Mouse (Mus musculus) neural tube, embryonic 13.5 days (tissue): Measurements from ENCODE around the gene Slc6a6. TPM values are rescaled to one million over a fixed set of nuclear protein-coding genes. Genes with fewer than 3 reads are reported as not detected.

Experiments
- ATAC-seq: fragments of 200-750 bp; cut with Nextera tagmentation; 2 replicates; pipeline ENCODE4 v1.8.0; 2017; ENCODE audit warnings: low read depth, mild to moderate bottlenecking, moderate TSS enrichment, moderate library complexity
- H3K27ac ChIP-seq: fragments of 300-500 bp; sonication (generic); replicated peaks from 2 replicates; pipeline ENCODE4 v1.5.1; 2015; ENCODE audit warnings: moderate library complexity, mild to moderate bottlenecking, inconsistent platforms
- H3K27me3 ChIP-seq: fragments of 300-500 bp; sonication (generic); 2 replicates; pipeline ENCODE4 v1.6.1; 2015; ENCODE audit warnings: mild to moderate bottlenecking, inconsistent platforms
- H3K36me3 ChIP-seq: fragments of 300-500 bp; sonication (generic); 2 replicates; pipeline ENCODE4 v1.6.1; 2015; ENCODE audit warnings: mild to moderate bottlenecking, inconsistent platforms
- H3K4me1 ChIP-seq: fragments of 300-500 bp; sonication (generic); replicated peaks from 2 replicates; pipeline ENCODE4 v1.6.1; 2015; ENCODE audit warnings: inconsistent platforms
- H3K4me2 ChIP-seq: fragments of 300-500 bp; sonication (generic); 2 replicates; pipeline ENCODE4 v1.6.1; 2015; ENCODE audit warnings: inconsistent platforms, mild to moderate bottlenecking, moderate library complexity
- H3K4me3 ChIP-seq: fragments of 300-500 bp; sonication (generic); 2 replicates; pipeline ENCODE4 v1.5.1; 2015; ENCODE audit warnings: mild to moderate bottlenecking, inconsistent platforms
- H3K9ac ChIP-seq: fragments of 300-500 bp; sonication (generic); 2 replicates; pipeline ENCODE4 v1.6.1; 2015; ENCODE audit warnings: moderate library complexity, mild to moderate bottlenecking, inconsistent platforms
- H3K9me3 ChIP-seq: fragments of 300-500 bp; sonication (generic); 2 replicates; pipeline ENCODE4 v1.6.1; 2016; ENCODE audit warnings: inconsistent platforms
- WGBS: fragments of 180-500 bp; shearing (Covaris S2); methylation state at CpG from one replicate; pipeline ENCODE4 v1.1.7; 2015; 5-methylcytosine and 5-hydroxymethylcytosine counted together
- polyA plus RNA-seq: library from polyadenylated mRNA; unstranded; fragments of >200 nt; fragmentation: Nextera tagmentation; extraction: Ambion mirVana; gene quantifications from 2 replicates; pipeline ENCODE4 v1.2.1, GENCODE M21; 2015

The Slc6a6 gene
- polyA plus RNA-seq, 1 experiment from 2014 or later = 70.0 TPM

DNA sequence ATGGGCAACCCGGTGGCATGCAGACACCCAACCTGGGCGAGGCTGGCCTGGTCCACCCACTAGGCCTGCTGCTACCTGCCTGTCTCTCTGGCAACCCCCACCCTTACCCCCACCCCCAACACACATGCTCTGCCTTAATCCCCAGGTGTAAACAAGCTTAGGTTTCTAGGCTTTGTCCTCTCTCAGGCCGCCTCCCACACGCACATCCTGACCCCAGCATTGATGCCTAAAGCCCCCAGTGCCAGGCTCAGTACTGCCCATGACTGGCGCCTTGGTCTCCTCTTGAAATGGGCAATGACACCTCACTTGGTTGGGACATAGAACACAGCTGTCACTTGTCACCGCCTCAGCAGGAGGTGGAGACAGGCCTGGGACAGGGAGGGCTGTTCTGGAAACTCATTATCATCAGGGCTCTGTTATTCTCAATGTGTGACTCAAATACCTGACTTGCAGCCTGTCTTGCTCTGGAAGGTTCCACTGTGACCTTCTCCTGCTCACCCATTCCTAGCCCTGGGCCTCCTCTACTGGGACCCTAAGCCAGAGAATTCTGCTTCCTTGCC is 27.9 kb upstream of the Slc6a6 start:
- Histone ChIP-seq H3K27me3 (no peaks in the 10 kb centered on the region), H3K4me1 (peaks cover 6% of the 10 kb centered on the region; the same call in 1 of the 2 replicates), H3K4me3 (no peak overlapping the region), H3K36me3 (no peaks in the 10 kb centered on the region), H3K9me3 (no peaks in the 10 kb centered on the region), H3K4me2 (no peak overlapping the region), H3K27ac (no peak overlapping the region), H3K9ac (no peak overlapping the region)
- 72% methylated on average over 6 of the region's 6 CpGs for WGBS
- ATAC-seq = no peak

DNA sequence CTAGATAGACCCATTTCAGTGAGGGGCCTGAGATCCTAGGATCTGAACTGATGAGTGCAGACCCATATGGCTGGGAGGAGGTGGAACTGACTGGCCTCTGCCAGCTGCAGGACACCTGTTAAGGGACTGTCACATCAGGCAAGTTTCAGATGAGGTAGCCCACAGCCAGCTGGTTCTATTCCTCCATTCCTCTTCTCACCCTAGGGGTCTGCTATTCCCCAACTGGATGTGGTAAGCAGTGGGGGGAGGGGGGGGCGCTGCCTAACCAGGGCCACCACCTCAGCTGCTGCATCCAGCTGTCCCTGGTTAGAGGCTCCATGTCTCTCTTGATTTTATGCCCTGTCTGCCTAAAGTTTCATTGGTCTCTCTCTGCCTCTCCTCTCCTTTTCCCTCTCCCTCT is 25.6 kb upstream of the Slc6a6 start:
- Histone ChIP-seq H3K4me1 (peaks cover 6% of the 10 kb centered on the region; the same call in 1 of the 2 replicates), H3K27ac (no peak overlapping the region), H3K27me3 (no peaks in the 10 kb centered on the region), H3K4me3 (no peak overlapping the region), H3K9me3 (no peaks in the 10 kb centered on the region), H3K36me3 (no peaks in the 10 kb centered on the region), H3K4me2 (no peak overlapping the region), H3K9ac (no peak overlapping the region)
- WGBS = 50% methylated on average over 1 of the region's 1 CpGs
- no peak for ATAC-seq

- Histone ChIP-seq H3K9ac (no peak overlapping the region), H3K4me3 (no peak overlapping the region), H3K9me3 (no peaks in the 10 kb centered on the region), H3K27me3 (no peaks in the 10 kb centered on the region), H3K36me3 (no peaks in the 10 kb centered on the region), H3K4me2 (no peak overlapping the region), H3K27ac (no peak overlapping the region), H3K4me1 (peaks cover 6% of the 10 kb centered on the region; the same call in 1 of the 2 replicates)
- 53% methylated on average over 2 of the region's 2 CpGs for WGBS
- no peak for ATAC-seq
These were observed 23.9 kb upstream of the Slc6a6 start for GRCm38 (mm10) chr6:91659841-91660509.

GRCm38 (mm10) chr6:91662301-91662700 is 21.6 kb upstream of the Slc6a6 start:
- H3K36me3 ChIP-seq = no peaks in the 10 kb centered on the region
- H3K27me3 ChIP-seq = no peaks in the 10 kb centered on the region
- no peaks in the 10 kb centered on the region for H3K9me3 ChIP-seq
- H3K4me2 ChIP-seq = no peak overlapping the region
- H3K4me1 ChIP-seq = peaks cover 6% of the 10 kb centered on the region; the same call in 1 of the 2 replicates
- ATAC-seq = no peak
- no peak overlapping the region for H3K27ac ChIP-seq
- H3K9ac ChIP-seq = no peak overlapping the region
- WGBS = 82% methylated on average over 6 of the region's 6 CpGs
- H3K4me3 ChIP-seq = no peak overlapping the region

DNA sequence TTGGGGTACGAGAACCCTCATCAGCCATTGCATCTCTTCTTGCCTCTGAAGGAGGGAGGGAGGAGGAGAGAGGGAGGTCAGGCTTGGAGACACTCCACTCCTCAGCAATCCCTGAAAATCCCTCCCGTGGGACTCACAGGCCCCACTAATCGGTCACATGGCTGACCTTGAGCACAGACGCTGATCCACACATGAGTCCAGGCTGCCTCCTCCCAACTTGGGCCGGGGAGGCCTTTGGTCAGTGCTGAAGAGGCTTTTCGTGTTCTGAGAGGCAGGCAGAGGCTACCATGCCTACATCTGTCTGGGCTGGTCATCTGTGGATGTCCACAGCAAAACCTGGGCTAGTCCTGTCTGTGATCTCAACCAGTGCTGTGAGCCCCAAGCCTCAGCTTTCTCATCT is 20.2 kb upstream of the Slc6a6 start:
- 79% methylated on average over 6 of the region's 6 CpGs for whole genome bisulfite sequencing
- Histone ChIP-seq H3K27me3 (no peaks in the 10 kb centered on the region), H3K36me3 (no peaks in the 10 kb centered on the region), H3K4me2 (no peak overlapping the region), H3K9me3 (no peaks in the 10 kb centered on the region), H3K27ac (no peak overlapping the region), H3K9ac (no peak overlapping the region), H3K4me1 (peaks cover 6% of the 10 kb centered on the region; the same call in 1 of the 2 replicates), H3K4me3 (no peak overlapping the region)
- ATAC-seq = no peak

GRCm38 (mm10) chr6:91665267-91665666 is 18.6 kb upstream of the Slc6a6 start:
- H3K4me2 ChIP-seq = no peak overlapping the region
- H3K9ac ChIP-seq = no peak overlapping the region
- H3K9me3 ChIP-seq = no peaks in the 10 kb centered on the region
- H3K36me3 ChIP-seq = no peaks in the 10 kb centered on the region
- no peaks in the 10 kb centered on the region for H3K27me3 ChIP-seq
- no peak overlapping the region for H3K27ac ChIP-seq
- H3K4me3 ChIP-seq = no peak overlapping the region
- ATAC-seq = no peak
- 91% methylated on average over 6 of the region's 6 CpGs for WGBS
- H3K4me1 ChIP-seq = peaks cover 2% of the 10 kb centered on the region; the same call in 1 of the 2 replicates

- WGBS = 92% methylated on average over 3 of the region's 3 CpGs
- Histone ChIP-seq H3K27ac (no peak overlapping the region), H3K4me1 (no peaks in the 10 kb centered on the region), H3K4me2 (no peak overlapping the region), H3K36me3 (no peaks in the 10 kb centered on the region), H3K4me3 (no peak overlapping the region), H3K9me3 (no peaks in the 10 kb centered on the region), H3K27me3 (no peaks in the 10 kb centered on the region), H3K9ac (no peak overlapping the region)
- no peak for ATAC-seq
These were observed 17.7 kb upstream of the Slc6a6 start for GRCm38 (mm10) chr6:91665990-91666700.

- Histone ChIP-seq H3K9me3 (no peaks in the 10 kb centered on the region), H3K4me3 (no peak overlapping the region), H3K4me1 (no peaks in the 10 kb centered on the region), H3K27me3 (no peaks in the 10 kb centered on the region), H3K9ac (no peak overlapping the region), H3K4me2 (no peak overlapping the region), H3K27ac (no peak overlapping the region), H3K36me3 (no peaks in the 10 kb centered on the region)
- no peak for ATAC-seq
- WGBS = 93% methylated on average over 4 of the region's 4 CpGs
These were observed 16.7 kb upstream of the Slc6a6 start for GRCm38 (mm10) chr6:91667141-91667540.

DNA sequence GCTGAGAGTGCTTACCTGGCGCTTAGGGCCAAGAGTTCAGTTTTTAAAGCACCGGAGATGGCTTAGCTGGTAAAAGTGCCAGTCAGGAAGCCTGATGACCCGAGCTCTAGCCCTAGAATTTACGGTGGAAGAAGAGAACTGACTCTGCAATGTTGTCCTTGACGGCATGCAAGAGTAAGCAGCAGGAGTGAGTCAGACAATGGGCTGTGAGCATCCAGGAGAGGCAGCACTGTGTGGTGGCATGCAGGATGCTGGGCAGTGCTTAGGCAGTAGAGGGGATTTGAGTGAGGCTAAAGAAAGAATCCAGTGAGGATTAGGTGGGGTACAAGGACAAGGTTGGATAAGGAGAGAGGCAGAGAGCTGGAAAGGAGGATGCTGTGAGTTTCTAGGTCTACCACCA is 15.6 kb upstream of the Slc6a6 start:
- H3K27ac ChIP-seq = no peak overlapping the region
- no peak for ATAC-seq
- no peaks in the 10 kb centered on the region for H3K9me3 ChIP-seq
- H3K36me3 ChIP-seq = no peaks in the 10 kb centered on the region
- no peak overlapping the region for H3K4me2 ChIP-seq
- H3K4me1 ChIP-seq = no peaks in the 10 kb centered on the region
- no peak overlapping the region for H3K9ac ChIP-seq
- H3K27me3 ChIP-seq = no peaks in the 10 kb centered on the region
- H3K4me3 ChIP-seq = no peak overlapping the region
- WGBS = 49% methylated on average over 5 of the region's 5 CpGs

- no peak overlapping the region for H3K4me3 ChIP-seq
- no peaks in the 10 kb centered on the region for H3K9me3 ChIP-seq
- H3K36me3 ChIP-seq = no peaks in the 10 kb centered on the region
- H3K27me3 ChIP-seq = no peaks in the 10 kb centered on the region
- H3K4me2 ChIP-seq = no peak overlapping the region
- ATAC-seq = no peak
- 35% methylated on average over 4 of the region's 4 CpGs for WGBS
- H3K27ac ChIP-seq = no peak overlapping the region
- H3K9ac ChIP-seq = no peak overlapping the region
- no peaks in the 10 kb centered on the region for H3K4me1 ChIP-seq
These were observed 14.6 kb upstream of the Slc6a6 start for GRCm38 (mm10) chr6:91669270-91669669.

DNA sequence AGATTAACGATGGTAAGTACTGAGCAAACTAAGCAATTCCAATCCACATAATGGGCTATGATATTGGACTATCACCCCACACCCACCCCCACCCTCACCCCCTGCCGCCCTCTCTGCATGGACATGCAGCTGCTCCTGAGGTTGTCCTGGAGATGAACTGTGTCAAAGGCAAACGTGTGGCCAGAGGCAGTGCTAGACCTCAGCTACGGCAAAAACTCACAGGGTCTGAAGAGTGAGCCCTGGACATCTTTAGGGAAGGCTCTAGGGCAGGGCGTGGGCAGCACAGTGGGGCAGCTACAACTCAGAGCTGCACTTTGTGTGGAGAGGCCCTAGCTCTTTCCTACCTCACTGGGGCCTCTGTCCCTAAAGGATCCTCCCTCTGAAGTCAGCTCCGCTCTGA is 13.6 kb upstream of the Slc6a6 start:
- no peak overlapping the region for H3K4me3 ChIP-seq
- H3K9me3 ChIP-seq = no peaks in the 10 kb centered on the region
- WGBS = 41% methylated on average over 6 of the region's 6 CpGs
- H3K27me3 ChIP-seq = no peaks in the 10 kb centered on the region
- H3K36me3 ChIP-seq = no peaks in the 10 kb centered on the region
- no peak for ATAC-seq
- H3K4me1 ChIP-seq = no peaks in the 10 kb centered on the region
- no peak overlapping the region for H3K4me2 ChIP-seq
- H3K9ac ChIP-seq = no peak overlapping the region
- no peak overlapping the region for H3K27ac ChIP-seq

GRCm38 (mm10) chr6:91674757-91675350 is 9.0 kb upstream of the Slc6a6 start:
- no peak overlapping the region for H3K9ac ChIP-seq
- H3K36me3 ChIP-seq = no peaks in the 10 kb centered on the region
- H3K27ac ChIP-seq = no peak overlapping the region
- peaks cover 15% of the 10 kb centered on the region for H3K4me1 ChIP-seq
- no peak overlapping the region for H3K4me2 ChIP-seq
- no peaks in the 10 kb centered on the region for H3K9me3 ChIP-seq
- no peak overlapping the region for H3K4me3 ChIP-seq
- H3K27me3 ChIP-seq = no peaks in the 10 kb centered on the region
- ATAC-seq = no peak
- WGBS = 50% methylated on average over 5 of the region's 5 CpGs
